Mouse (Mus musculus) small intestine, adult 2 months (tissue): ENCODE results near the gene Csrnp1.

Source experiments
- CTCF ChIP-seq: fragments of 200-500 bp; IDR thresholded peaks from 2 replicates; pipeline ENCODE4 v1.5.1; 2012; ENCODE audit warnings: low read depth, mild to moderate bottlenecking, control low read depth, inconsistent platforms, low read length, moderate library complexity, mixed read lengths; ENCODE audit not compliant: insufficient replicate concordance, insufficient read length; ENCODE audit errors: extremely low read depth
- POLR2A ChIP-seq: fragments of 200-500 bp; IDR thresholded peaks from 2 replicates; pipeline ENCODE4 v1.6.1; 2012; ENCODE audit warnings: low read depth, mild to moderate bottlenecking, control low read depth, inconsistent platforms, low read length, moderate library complexity

GRCm38 (mm10) chr9:120010781-120011511 is 26.5 kb upstream of the Csrnp1 start:
- TF ChIP-seq CTCF, result no peak
- no peak for TF ChIP-seq POLR2A
